Mouse (Mus musculus) hindbrain, embryonic 14.5 days (tissue): ENCODE results near the gene Cenpf. TPM values are rescaled to one million over a fixed set of nuclear protein-coding genes. Genes with fewer than 3 reads are reported as not detected.

ENCODE experiments used
- ATAC-seq: fragments of 200-750 bp; cut with Nextera tagmentation; 2 replicates; pipeline ENCODE4 v1.8.0; 2017; ENCODE audit warnings: moderate number of reproducible peaks, mild to moderate bottlenecking, moderate TSS enrichment, moderate library complexity; ENCODE audit not compliant: low FRiP score
- DNase-seq: peaks from one replicate; pipeline ENCODE4 v3.0.0-alpha.2; 2015; ENCODE audit warnings: low spot score
- H3K27ac ChIP-seq: fragments of 300-500 bp; sonication (generic); 2 replicates; pipeline ENCODE4 v1.5.1; 2014; ENCODE audit warnings: mild to moderate bottlenecking, moderate library complexity
- H3K27me3 ChIP-seq: fragments of 300-500 bp; sonication (generic); 2 replicates; pipeline ENCODE4 v1.6.1; 2014; ENCODE audit warnings: mild to moderate bottlenecking, low read length, mixed read lengths; ENCODE audit not compliant: control insufficient read depth, insufficient read depth
- H3K36me3 ChIP-seq: fragments of 300-500 bp; sonication (generic); replicated peaks from 2 replicates; pipeline ENCODE4 v1.6.1; 2014; ENCODE audit not compliant: control insufficient read depth, insufficient read depth
- H3K4me1 ChIP-seq: fragments of 300-500 bp; sonication (generic); replicated peaks from 2 replicates; pipeline ENCODE4 v1.6.1; 2014; ENCODE audit warnings: antibody characterized with exemption, low read length, mixed read lengths; ENCODE audit not compliant: control insufficient read depth, insufficient read depth
- H3K4me2 ChIP-seq: fragments of 300-500 bp; sonication (generic); replicated peaks from 2 replicates; pipeline ENCODE4 v1.6.1; 2014; ENCODE audit warnings: mild to moderate bottlenecking, moderate library complexity
- H3K4me3 ChIP-seq: fragments of 300-500 bp; sonication (generic); replicated peaks from 2 replicates; pipeline ENCODE4 v1.5.1; 2014; ENCODE audit warnings: mild to moderate bottlenecking, low read length
- H3K9ac ChIP-seq: fragments of 300-500 bp; sonication (generic); 2 replicates; pipeline ENCODE4 v1.6.1; 2014
- H3K9me3 ChIP-seq: fragments of 300-500 bp; sonication (generic); 2 replicates; pipeline ENCODE4 v1.6.1; 2016; ENCODE audit warnings: low read length; ENCODE audit not compliant: control insufficient read depth
- WGBS: fragments of 180-500 bp; shearing (Covaris S2); extraction: QIAGEN DNeasy Blood & Tissue Kit; methylation state at CpG from one replicate; pipeline ENCODE4 v1.1.7; 2014; 5-methylcytosine and 5-hydroxymethylcytosine counted together
- polyA plus RNA-seq: library from polyadenylated mRNA; unstranded; fragments of >200 nt; fragmentation: Nextera tagmentation; extraction: Ambion mirVana; gene quantifications from 2 replicates; pipeline ENCODE4 v1.2.1, GENCODE M21; 2014

Cenpf gene
- polyA plus RNA-seq, 1 experiment from 2014 or later = 13.8 TPM

DNA sequence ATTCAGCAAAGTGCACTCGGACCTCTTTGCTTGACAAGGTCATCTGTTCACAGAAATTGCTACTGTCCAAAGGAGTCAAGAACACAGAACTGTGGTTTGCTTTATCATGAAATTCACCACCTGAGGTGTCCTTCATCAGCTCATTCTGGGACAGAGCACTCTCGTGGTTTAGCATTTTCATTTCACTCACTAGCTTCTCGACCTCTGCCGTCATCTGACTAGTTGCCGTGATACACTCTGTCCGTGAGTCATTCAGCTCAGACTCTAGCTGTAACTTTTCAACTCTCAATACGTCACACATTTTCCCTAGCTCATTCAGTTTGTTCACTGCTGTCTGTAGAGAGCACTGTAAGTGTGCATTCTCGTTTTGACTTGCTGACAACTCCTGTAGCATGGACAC lies 30.5 kb downstream of the Cenpf start:
- ATAC-seq (no peak), DNase-seq (no peak)
- H3K9me3 ChIP-seq = no peaks in the 10 kb centered on the region
- H3K27ac ChIP-seq = no peak overlapping the region
- no peaks in the 10 kb centered on the region for H3K27me3 ChIP-seq
- H3K4me1 ChIP-seq = no peaks in the 10 kb centered on the region
- H3K36me3 ChIP-seq = peaks cover 9% of the 10 kb centered on the region; the same call in 1 of the 2 replicates
- no peak overlapping the region for H3K4me3 ChIP-seq
- 93% methylated on average over 8 of the region's 8 CpGs for WGBS
- H3K9ac ChIP-seq = no peak overlapping the region
- no peak overlapping the region for H3K4me2 ChIP-seq

DNA sequence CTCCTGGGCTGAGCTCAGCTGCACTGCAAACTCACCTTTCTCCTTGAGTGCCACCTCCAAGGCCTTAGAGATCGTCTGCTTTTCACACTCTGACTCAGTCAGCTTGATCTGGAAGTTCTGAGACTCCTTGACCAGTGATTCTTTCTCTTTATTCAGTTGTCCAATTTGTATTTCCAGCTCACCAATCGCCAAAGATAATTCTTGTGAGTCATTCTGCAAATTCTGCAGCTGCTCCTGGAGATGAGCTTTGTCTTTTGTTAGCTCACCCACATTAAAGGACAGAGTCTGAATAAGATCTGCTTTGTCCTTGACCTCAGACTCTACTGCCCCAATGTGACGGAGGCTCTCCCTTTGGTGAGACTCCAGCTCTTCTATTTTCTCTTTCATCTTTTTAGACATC lies 34.1 kb downstream of the Cenpf start:
- ATAC-seq = no peak
- no peaks in the 10 kb centered on the region for H3K27me3 ChIP-seq
- 92% methylated on average over 3 of the region's 3 CpGs for WGBS

DNA sequence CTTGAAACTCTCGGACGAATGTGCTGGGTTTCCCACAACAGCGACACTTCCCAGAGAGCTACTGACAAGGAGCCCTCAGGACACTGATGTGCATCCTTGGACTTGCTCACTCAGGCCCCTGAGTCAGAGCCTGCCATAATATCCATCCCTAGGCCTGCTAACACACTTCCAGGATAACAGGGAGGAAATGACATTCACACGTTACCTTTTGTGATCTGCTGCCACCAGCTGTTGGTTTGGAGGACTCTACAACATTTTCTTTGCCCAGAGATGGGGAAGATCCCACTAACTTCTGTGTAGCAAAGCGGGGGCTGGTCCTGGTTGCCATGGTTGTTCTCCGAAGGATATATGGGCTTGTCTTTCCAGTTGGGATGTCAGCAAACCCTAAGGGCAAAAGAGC lies 41.3 kb downstream of the Cenpf start:
- WGBS = 88% methylated on average over 6 of the region's 6 CpGs
- DNase-seq (peak; percentile 44), ATAC-seq (no peak)

More for the DNA sequence above, 34.1 kb downstream of the Cenpf start:
- H3K27ac ChIP-seq = no peak overlapping the region
- H3K9ac ChIP-seq = no peak overlapping the region
- H3K36me3 ChIP-seq = peaks cover 13% of the 10 kb centered on the region; the same call in 1 of the 2 replicates
- H3K4me1 ChIP-seq = no peaks in the 10 kb centered on the region
- no peak for DNase-seq
- no peaks in the 10 kb centered on the region for H3K9me3 ChIP-seq
- no peak overlapping the region for H3K4me3 ChIP-seq
- H3K4me2 ChIP-seq = no peak overlapping the region

DNA sequence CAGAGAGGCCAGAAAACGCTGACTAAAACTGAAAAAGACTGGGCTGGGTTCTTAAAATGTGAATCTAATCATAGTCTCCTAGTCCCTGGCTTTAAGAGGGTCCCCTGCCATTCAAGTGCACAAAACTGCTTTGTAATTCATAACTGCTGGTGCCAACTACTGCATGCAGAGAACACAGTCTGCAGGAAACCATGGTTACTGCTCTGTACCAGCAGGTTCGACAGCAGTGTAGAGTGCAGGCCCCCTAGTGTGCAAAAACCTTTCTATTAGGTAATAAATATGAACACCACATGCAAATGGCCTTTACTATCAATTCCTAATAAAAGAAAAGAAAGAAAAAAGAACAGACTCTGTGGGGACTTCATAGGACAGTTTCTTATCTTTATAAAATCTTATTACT lies 42.5 kb downstream of the Cenpf start:
- 43% methylated on average over 2 of the region's 2 CpGs for WGBS
- ATAC-seq (peak; percentile 84), DNase-seq (peak; percentile 57)
- Histone ChIP-seq H3K4me2 (no peak overlapping the region), H3K36me3 (no peaks in the 10 kb centered on the region), H3K9me3 (no peaks in the 10 kb centered on the region), H3K4me3 (no peak overlapping the region), H3K27me3 (no peaks in the 10 kb centered on the region), H3K4me1 (no peaks in the 10 kb centered on the region; the same call in 1 of the 2 replicates), H3K9ac (0 out of 2 replicates have a peak overlapping the region, but pooled peaks have one; percentile 0), H3K27ac (peak overlapping the region; percentile 32)

More for the DNA sequence above, 41.3 kb downstream of the Cenpf start:
- Histone ChIP-seq H3K4me2 (no peak overlapping the region), H3K36me3 (no peaks in the 10 kb centered on the region), H3K9ac (no peak overlapping the region), H3K27me3 (no peaks in the 10 kb centered on the region), H3K4me1 (no peaks in the 10 kb centered on the region; the same call in 1 of the 2 replicates), H3K9me3 (no peaks in the 10 kb centered on the region), H3K4me3 (no peak overlapping the region), H3K27ac (no peak overlapping the region)

DNA sequence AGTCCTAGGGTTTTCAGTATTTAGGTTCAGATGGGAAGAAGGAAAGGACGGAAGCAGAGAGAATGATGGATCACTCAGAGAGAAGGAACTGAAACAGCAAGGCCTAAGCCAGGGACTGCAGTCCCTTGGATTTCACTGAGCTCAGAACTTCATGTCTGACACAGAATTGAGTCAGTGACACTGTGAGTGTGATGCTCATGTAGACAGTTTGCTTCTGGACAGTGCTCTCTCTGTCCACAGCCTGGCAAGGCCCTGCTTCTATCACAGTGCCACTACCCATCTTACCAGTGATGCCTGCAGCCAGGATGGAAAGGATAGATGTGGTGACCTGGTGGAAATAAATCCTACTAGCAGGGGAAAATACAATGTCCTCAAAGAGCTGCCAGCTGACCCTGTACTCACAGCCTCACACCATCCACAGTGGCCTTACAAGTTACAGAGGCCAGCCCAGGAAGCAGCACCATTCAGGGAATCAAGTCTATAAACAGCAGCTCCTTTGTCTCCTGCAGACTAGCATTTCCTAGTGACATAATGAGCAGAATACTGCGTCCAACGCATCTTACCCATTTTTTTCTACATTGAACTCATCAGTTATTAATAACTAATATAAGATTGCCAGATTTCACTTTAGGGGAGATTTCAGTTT lies 43.1 kb downstream of the Cenpf start:
- no peaks in the 10 kb centered on the region for H3K9me3 ChIP-seq
- DNase-seq = peak; percentile 41
- H3K4me2 ChIP-seq = no peak overlapping the region
- no peak overlapping the region for H3K4me3 ChIP-seq
- H3K9ac ChIP-seq = 0 out of 2 replicates have a peak overlapping the region, but pooled peaks have one; percentile 0
- peak; percentile 75; the same call in 1 of the 2 replicates for ATAC-seq
- H3K4me1 ChIP-seq = no peaks in the 10 kb centered on the region; the same call in 1 of the 2 replicates
- H3K27me3 ChIP-seq = no peaks in the 10 kb centered on the region
- no peaks in the 10 kb centered on the region for H3K36me3 ChIP-seq
- peak overlapping the region; percentile 32 for H3K27ac ChIP-seq
- 60% methylated on average over 3 of the region's 3 CpGs for WGBS

DNA sequence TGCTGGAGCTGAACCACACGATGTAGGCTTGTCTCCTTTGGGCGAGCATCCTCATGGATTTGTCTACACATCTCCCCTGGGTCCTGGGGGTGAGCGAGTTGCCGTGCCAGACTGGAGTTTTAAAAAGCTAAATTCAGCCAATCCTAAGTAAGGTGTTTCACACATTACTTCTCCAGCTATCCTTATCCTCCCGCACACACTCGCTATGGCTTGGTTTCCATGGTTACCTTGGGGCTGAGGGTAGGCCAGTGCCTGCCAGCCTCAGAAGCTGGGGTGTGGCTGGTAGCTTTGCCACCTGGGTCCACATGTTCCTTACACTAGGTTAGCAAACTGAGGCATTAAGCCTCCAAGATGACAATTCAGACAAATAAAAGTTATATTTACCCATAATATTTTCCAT lies 48.3 kb downstream of the Cenpf start:
- 75% methylated on average over 6 of the region's 6 CpGs for WGBS
- Histone ChIP-seq H3K9me3 (no peaks in the 10 kb centered on the region), H3K27ac (no peak overlapping the region), H3K4me1 (no peaks in the 10 kb centered on the region), H3K9ac (no peak overlapping the region), H3K36me3 (no peaks in the 10 kb centered on the region), H3K27me3 (no peaks in the 10 kb centered on the region), H3K4me2 (no peak overlapping the region), H3K4me3 (no peak overlapping the region)
- ATAC-seq (no peak), DNase-seq (no peak)

DNA sequence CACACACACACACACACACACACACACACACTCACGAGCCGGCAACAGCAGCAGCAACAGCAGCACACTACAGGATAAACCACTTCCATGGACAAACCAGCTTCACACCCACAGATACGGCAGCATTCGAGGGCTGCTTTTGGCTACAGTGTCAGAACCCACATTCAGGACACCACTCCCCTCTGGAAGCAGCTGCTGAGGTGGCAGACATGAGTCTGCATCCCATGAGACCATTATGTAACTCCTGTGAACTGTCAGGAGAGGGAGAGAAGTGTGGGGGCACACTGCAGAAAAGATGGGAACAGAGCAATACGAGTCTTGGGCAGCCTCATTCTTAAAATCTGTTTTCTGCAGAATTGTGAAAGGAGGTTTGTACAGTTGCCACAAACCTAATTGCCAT lies 54.1 kb downstream of the Cenpf start:
- Histone ChIP-seq H3K36me3 (no peaks in the 10 kb centered on the region), H3K27me3 (no peaks in the 10 kb centered on the region), H3K4me3 (no peak overlapping the region), H3K27ac (no peak overlapping the region), H3K9me3 (no peaks in the 10 kb centered on the region), H3K9ac (no peak overlapping the region), H3K4me1 (0 out of 2 replicates have a peak, but pooled peaks cover 3% of the 10 kb centered on the region), H3K4me2 (no peak overlapping the region)
- WGBS = 85% methylated on average over 5 of the region's 5 CpGs
- ATAC-seq (no peak), DNase-seq (no peak)

DNA sequence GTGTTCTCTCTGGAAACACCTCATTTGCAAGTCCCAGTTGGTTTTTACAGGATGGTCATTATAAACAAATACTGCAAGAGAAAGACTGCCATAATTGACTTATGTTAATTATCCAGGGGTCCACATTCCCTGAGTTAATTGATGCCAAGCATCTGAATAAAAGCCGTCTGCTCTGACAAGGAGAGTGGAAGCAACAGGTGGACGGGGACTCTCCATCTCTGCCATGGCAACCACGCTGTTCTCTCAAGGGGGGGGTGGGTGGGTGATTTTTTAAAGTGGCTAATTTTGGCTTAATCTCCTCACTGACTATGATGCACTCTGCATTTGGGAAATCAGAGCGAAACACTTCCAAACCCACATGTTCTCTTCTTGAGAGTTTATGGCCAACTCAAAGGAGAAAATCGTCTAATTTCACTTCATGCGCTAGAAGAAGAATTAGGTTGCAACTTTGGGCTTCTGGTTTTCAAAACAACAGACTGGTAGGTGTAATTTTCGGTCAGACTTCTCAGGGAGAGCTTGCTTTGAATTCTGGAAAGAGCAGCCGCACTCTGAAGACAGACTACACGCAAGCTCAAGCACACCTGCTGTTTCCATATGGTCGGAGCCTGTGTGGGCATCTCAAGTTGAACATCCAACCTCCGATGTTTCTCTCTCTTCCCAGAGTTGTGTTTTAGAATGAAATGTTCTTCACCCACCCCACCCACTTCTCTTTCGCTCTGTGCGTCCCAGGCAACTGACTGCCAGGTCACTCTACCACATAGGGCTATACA lies 55.8 kb downstream of the Cenpf start:
- 73% methylated on average over 13 of the region's 13 CpGs for WGBS
- no peak for DNase-seq
- Histone ChIP-seq H3K9me3 (no peaks in the 10 kb centered on the region), H3K27ac (no peak overlapping the region), H3K4me1 (0 out of 2 replicates have a peak, but pooled peaks cover 3% of the 10 kb centered on the region), H3K9ac (no peak overlapping the region), H3K4me3 (no peak overlapping the region), H3K36me3 (no peaks in the 10 kb centered on the region), H3K4me2 (no peak overlapping the region), H3K27me3 (no peaks in the 10 kb centered on the region)
- ATAC-seq = no peak

DNA sequence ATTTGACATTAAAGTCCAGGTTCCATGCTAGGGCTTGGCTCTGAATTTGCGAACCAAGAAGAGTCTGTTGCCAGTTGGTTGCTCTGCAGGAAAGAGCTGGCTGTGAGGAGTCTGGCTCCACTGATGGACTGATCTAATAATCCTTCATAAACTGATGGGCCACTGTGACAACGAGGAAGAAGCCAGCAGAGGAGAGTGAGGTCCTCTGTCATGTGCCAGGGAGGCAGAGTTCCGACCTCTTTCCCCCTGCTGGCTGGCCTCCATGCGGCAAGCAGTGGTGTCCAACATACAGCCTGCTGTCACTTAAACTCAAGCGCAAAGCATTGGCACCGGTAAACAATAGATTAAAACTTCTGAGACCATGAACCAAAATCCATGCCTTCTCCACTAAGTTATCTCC lies 57.9 kb downstream of the Cenpf start:
- H3K4me1 ChIP-seq = 0 out of 2 replicates have a peak, but pooled peaks cover 3% of the 10 kb centered on the region
- 77% methylated on average over 6 of the region's 6 CpGs for WGBS
- no peak overlapping the region for H3K4me2 ChIP-seq
- ATAC-seq = no peak
- H3K27ac ChIP-seq = no peak overlapping the region
- no peak for DNase-seq
- H3K4me3 ChIP-seq = no peak overlapping the region
- no peaks in the 10 kb centered on the region for H3K36me3 ChIP-seq
- H3K9me3 ChIP-seq = no peaks in the 10 kb centered on the region
- H3K27me3 ChIP-seq = no peaks in the 10 kb centered on the region
- no peak overlapping the region for H3K9ac ChIP-seq
